Mouse (Mus musculus) left cerebral cortex, postnatal 10 days (tissue): ENCODE measurements around the gene Szrd1. TPM values are rescaled to one million over a fixed set of nuclear protein-coding genes. Genes with fewer than 3 reads are reported as not detected.
"Not testable (repeated sequence)": the region's sequence is repeated elsewhere in the genome, so short reads cannot be mapped to it uniquely, and the experiment has no call there.

ENCODE experiments used
- DNase-seq, 2 experiments: peaks; one replicate each; pipeline ENCODE4 v3.0.0; 2021 to 2022; ENCODE audit warnings: low spot score in 2 of 2, mixed read lengths in 1 of 2; ENCODE audit errors: extremely low spot score in 1 of 2
- intact Hi-C: fragments of 180-260 bp; cut with DNase I; formaldehyde crosslinking; loops from one replicate; pipeline ENCODE4 v1.15.1; 2025
- total RNA-seq, 2 experiments: library from RNA; stranded (reverse); gene quantifications; 2 replicates each; pipeline ENCODE4 v1.2.3; 2021

The Szrd1 gene
- total RNA-seq, 2 experiments from 2014 or later, result 43.0 to 45.3 TPM

DNA sequence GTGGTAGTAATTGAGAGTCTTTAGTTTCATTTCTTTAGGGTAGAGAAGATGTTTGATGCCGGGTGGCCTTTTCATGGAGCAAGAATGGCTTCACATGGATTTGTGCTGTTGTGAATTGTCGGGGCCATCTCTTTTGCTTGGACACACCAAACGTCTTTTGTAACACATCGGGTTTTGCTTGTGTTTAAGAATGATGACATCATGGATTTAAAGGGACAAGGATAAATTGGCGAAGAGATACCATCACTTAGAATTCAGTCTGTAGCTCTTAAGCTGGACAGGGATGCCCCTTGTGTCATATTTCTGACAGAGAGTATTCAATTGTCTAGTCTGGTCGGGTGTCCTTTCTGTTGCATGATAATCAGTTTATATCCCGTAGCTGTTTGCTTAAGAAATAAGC is 9.5 kb upstream of the Szrd1 start:
- intact Hi-C loops, result loop anchor here (5.0 kb wide), 2 partner anchors 53 to 123 kb away; no protein-coding TSS in a partner anchor
- DNase-seq, result no peak

DNA sequence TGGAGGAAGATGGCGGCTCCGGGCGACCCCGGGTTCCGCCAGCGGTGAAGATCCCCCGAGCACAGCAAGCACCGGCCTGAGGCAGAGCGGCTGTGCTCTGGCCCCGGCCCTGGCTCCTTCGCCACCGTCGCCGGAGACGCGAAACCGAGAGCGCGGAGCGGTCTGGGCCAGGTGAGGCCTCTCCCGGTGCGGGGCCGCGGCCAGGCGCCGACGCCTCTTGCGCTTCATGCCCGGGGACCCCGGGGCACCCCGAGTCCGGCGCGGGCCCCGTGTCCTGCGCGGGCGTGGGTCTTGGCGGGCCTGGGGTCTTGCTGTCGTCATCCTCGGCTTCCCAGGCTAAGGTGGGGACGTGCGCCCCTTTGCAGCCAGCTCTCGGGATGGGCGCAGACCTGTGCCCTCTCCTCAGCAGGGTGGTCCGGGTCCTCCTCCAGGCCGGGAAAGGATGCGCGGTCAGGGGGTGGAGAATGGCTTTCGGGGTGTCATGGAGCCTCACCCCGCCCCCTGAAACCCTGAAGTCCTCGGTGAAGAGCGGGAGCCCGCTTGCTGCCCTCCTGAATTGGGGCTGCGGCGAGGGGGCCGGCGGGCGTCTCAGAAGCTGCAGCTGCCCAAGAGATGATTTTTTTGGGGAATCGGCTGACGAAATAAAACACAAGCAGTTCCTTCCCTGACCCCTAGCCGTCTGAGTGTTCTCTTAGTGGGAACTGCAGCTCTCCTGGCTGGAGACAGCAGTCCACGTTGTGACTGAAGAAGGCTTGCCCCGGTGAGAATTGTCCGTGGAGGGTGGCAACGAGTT is 8.6 kb upstream of the Szrd1 start:
- intact Hi-C loops, result loop anchor here (5.0 kb wide), 2 partner anchors 54 to 124 kb away; no protein-coding TSS in a partner anchor
- DNase-seq, result peak in 1 of 2 experiments; percentile 70

DNA sequence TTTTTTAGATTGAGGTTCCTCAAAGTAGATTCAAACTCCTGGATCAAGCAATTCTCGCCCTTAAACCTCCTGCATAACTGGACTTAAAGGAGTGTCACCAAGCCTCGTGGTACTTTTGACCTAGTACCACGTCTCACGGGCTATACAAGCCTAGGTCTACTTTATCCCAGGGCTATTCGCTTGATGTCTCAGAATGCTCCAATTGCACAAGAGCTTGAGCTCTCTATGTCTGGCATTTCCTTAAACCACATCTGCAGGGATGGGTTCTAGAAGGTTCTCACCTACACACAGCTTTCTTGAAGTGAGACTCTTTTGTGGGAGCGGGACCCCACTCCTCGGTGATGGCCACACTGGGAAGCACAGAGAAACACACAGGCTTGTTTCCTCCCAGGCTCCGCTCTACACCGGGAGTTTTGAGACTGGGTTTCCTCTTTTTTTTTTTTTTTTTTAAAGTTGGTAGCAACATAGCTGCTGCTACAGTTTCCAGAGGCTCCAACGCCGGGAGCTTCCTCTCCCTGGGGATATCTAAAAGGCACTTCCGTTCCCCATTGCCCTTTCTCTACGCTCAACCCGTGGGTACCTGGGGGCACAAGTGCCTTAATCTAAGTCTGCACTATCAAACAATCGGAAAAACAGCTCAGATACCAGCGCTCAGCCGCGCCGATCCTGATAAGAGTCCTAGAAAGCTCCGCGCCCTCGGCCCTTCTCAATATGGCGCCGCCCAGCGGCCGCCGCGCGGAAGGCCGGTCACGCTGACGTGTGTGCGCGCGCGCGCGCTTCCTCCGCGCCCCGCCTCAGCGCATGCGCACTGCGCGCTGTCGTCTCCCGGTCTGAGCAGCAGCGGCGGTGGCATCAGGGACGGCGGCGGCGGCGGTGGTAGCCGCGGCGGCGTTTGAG is 7.8 kb upstream of the Szrd1 start, which contains the start of gene Fbxo42:
TSS of gene Fbxo42 (plus strand) at position 802 of the 897 bp plus-strand sequence.
- DNase-seq, result peak; percentile 89 to 94
- intact Hi-C loops, result loop anchor here (5.0 kb wide), 2 partner anchors 55 to 125 kb away; no protein-coding TSS in a partner anchor

DNA sequence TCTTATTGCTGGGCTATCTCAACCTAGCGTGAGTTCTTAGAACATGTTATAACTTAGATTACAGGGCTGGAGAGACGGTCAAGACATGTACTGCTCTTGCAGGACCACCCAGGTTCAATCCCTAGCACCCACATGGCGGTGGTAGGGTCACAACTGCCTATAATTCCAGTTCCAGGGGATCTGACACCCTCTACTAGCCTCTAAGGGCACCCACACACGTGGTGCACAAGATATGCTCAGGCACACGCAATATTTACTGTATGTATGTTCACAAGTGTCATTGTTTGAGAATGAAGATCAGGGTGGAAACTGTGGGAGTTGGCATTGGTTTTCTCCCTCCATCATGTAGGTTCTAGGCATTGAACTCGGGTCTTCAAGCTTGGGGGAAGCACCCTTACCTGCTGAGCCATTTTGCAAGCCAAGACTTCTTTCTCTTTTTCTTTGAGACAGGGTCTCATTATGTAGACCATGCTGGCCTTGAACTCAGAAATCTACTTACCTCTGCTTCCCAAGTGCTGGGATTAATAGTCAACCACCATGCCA is 7.0 kb upstream of the Szrd1 start:
- intact Hi-C loops, result loop anchor here (5.0 kb wide), 2 partner anchors 56 to 126 kb away; no protein-coding TSS in a partner anchor
- no peak for DNase-seq

DNA sequence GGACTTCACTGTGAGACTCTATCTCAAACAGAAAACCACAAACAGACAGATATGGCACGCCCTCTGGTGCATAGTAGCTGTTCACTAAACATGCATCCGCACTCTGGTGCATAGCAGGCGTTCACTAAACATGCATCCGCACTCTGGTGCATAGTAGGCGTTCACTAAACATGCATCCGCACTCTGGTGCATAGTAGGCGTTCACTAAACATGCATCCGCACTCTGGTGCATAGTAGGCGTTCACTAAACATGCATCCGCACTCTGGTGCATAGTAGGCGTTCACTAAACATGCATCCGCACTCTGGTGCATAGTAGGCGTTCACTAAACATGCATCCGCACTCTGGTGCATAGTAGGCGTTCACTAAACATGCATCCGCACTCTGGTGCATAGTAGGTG is 5.5 kb upstream of the Szrd1 start:
- intact Hi-C loops, result loop anchor here (5.0 kb wide), 2 partner anchors 57 to 127 kb away; no protein-coding TSS in a partner anchor
- not testable (repeated sequence) for DNase-seq

DNA sequence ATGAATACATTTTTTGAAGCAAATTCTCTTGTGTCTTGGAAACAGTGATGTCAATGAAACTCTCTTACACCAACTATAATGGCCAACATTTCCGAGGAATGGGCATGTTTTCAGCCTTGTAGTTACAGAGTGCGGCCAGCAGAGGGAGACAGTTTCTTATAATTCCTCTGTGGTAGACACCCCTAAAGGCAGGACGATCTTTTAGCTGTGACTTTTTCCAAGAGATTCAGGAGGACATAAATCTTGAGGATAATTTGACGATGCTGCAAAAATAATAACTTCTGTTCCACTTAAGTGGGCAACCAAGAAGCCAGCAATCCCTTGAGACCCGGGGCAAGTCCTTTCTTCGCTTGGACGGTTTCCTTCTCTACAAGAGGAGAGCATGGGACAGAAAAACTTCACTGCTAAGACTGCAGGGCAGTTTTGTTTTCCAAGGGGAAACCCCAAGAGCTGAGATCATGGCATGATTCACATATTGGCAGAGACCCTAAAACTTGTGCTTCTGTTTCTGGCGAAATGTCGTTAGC is 2.8 kb upstream of the Szrd1 start:
- peak; percentile 61 to 70 for DNase-seq
- intact Hi-C loops, result loop anchor here (5.0 kb wide), 1 partner anchor 220 kb away; no protein-coding TSS in a partner anchor

DNA sequence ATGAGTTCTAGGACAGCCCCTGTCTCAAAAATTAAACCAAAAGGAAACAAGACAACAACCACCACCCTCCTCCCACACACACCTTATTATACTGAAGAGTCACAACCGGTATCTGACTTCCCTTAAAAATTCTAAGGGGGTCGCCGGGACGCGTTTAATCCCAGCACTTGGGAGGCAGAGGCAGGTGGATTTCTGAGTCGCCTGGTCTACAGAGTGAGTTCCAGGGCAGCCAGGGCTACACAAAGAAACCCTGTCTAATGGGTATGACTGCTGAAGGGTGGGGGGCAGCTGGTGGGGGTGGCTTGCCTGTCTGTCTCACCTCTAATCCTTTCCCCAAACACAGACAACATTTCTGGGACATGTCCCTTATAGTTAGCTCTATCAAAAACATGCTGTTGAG is 1.4 kb upstream of the Szrd1 start:
- DNase-seq, result no peak
- intact Hi-C loops, result loop anchor here (5.0 kb wide), 1 partner anchor 221 kb away; no protein-coding TSS in a partner anchor

DNA sequence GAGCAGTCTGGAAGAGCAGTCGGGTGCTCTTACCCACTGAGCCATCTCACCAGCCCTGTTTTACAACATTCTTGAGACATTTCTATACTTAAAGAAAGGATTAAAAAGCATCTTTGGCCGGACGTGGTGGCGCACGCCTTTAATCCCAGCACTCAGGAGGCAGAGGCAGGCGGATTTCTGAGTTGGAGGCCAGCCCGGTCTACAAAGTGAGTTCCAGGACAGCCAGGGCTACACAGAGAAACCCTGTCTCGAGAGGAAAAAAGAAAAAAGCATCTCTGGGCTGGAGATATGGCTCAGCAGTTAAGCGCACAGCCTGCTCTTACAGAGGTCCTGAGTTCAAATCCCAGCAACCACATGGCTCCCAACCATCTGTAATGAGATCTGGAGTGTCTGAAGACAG is 779 bp upstream of the Szrd1 start:
- intact Hi-C loops, result loop anchor here (5.0 kb wide), 1 partner anchor 222 kb away; no protein-coding TSS in a partner anchor
- not testable (repeated sequence) for DNase-seq

DNA sequence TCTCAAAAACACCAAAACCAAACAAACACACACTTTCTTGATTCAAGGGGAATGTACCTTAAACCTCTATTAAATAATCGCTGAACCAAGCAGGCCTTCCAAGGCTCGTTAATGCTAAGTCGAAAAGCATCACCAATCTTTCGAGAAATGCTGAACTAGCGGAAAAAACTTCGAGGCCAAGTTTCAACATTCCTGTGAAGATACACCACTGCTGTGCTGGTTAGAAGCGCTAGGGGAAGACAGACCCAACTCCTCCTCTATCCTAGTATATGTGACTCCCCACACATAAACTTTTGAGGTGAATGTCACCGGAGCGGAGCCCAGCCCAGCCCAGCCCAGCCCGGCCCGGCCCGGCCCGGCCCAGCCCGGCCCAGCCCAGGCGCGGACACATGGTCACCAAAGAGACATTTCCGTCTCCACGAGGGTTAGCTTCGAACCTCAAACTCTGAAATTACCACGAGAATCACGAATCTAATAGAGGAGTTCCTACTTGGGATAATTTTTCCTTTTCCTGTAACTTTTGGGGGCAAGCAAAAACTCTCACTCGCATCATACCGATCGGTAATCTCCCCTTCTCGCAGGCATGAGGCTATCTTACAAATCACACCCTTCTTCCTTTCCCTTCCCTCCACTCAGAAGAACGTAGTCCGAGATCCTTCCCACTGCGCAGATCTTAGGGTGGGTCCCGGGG is 1.0 kb downstream of the Szrd1 start:
- DNase-seq, result no peak
- intact Hi-C loops, result no loop called here

DNA sequence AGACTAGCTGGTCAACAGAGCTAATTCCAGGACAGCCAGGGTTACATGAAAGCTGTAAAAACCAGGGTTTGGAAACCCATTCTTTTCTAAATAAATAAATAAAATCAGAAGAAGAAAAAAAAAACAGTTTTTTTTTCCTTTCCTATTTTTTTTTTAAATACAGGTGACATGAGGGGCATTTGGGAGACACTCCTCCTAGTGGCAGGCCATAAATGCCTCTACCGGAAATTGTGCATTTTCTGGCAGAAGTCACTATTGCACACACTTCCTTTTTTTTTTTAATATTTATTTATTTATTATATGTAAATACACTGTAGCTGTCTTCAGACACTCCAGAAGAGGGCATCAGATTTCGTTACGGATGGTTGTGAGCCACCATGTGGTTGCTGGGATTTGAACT is 1.8 kb downstream of the Szrd1 start:
- intact Hi-C loops, DNase-seq: not testable (repeated sequence)

DNA sequence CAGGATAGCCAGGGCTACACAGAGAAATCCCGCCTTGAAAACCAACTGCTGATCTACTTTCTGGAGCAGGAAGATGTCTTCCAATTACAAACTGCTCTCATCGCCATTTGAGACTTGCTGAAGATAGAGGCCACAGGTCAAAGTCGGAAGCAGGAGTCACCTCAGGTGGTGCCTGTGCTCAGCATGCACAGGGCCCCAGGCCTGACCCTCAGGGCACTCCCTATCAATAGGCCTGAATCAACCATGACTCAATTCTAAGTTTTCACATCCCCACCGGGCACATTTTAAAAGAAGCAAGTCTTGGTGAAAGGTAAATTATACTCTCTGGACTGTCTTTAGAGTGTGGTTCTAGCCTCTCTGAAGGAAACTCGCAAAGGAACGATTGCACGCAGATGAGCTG is 3.4 kb downstream of the Szrd1 start:
- no peak for DNase-seq
- intact Hi-C loops, result no loop called here

DNA sequence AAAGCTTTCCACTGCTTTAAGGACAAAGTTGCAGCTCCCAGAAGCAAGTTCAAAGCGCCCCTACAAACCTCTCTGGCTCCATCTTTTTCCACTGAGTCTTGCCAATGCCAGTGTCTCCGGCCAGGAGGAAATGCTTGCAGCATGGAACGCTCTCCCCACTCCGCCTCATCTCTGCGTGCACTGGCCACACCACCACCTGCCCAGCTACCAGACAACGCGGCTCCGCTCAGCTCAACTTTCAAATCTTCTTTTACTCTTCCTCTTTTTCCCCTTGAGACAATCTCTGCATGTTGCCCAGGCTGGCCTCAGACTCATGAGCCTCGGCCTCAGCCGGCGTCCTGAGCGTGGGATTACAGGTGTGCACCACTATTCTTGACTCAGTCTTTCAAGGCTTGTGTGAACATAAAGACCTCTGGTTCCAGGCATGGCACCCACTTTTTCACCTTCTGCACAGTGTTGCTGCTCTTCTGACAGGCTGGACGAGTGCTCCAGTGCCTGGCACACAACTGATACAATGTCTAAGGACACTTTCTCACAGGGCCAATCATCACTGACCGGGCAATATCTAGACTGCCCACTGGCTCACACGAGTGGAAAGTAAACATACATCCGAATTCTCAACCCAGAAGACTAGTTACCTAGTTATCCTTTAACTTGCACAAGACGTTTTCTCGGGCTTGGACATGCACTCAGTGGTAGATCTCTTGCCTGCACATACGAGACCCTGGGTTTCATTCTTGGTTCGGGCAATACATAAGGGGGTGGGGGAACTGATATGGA is 4.6 kb downstream of the Szrd1 start:
- intact Hi-C loops, result no loop called here
- no peak for DNase-seq

DNA sequence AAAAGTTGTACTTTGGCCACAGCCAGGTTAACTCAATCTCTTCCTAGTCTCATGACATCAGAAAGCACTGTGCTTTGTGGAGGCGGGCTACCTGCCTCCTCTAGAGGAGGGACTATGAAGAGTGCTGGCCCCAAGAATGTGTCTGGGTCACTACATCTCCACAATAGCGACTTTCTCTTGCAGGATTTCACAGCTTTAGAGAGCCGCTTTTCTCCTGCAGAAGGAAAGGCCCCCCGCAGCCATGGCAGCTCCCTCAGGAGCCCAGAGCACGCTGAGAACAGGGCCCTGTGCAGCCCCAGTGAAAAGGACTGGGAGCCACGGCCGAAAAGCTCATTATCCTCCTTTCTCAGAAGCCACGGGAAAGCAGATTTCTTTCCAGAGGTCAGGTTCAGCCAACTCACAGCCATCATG is 5.5 kb downstream of the Szrd1 start:
- intact Hi-C loops, result no loop called here
- no peak for DNase-seq

DNA sequence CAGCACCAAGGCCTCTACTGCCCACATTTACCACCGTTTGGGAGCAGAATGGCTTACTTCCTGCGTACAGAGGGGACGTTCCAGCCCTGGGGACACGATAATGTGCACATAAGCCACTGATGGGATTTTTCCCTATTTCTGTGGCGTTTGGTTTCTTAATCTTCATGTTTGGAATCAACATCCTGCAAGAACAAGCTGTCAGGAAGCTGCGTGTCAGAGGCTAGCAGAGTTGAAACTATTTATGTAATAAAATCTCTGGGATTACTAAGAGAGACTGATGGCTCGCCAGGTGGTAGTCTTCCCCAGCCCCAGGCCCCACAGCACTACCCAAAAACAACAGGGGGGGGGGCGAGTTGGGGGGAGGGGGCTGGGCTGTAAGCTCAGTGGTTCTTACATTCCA is 6.3 kb downstream of the Szrd1 start:
- intact Hi-C loops, result no loop called here
- DNase-seq, result no peak

DNA sequence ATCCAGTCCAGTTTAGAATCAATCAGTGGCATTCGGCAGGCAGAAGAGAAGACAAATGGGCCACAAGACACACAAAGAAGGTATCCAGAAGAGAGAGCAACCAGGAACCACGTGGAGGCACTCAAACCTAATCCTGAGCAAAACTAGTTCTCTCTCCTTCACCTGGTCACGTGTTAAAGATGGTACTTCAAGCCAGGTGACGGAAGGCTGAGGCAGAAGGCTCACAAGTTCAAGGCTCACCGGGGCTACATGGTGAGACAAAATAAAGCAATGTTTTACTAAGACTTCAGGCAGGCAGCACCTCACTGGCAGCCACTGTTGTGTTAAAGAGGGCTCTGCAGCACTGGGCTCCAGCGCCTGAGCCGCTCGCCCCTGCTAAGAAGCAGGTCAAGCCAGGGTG is 7.4 kb downstream of the Szrd1 start:
- intact Hi-C loops, result no loop called here
- DNase-seq, result no peak

DNA sequence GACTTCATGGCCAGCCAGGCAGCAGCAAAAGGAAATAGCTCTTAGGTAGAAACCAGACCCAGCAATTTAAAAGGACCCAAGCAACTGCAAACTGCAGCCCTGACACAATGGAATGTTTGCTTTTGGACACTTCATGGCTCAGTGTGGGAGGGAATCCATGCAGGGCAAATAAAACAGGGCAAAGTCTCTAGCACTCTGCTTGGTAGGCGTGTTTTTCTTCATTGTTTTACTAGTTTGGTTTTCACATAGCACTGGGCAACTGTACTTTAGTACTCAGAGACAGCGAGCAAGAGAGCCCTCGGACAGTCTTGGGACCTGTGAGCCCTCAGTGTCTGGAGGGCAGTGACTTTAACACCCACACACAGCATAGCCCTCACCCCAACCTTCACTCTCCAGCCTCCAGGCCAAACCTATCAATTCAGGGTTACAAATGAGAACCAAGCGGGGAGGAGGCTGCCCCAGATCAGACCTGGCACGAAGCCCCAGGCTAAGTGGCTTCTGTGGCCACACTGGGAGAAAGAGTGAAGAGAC is 8.0 kb downstream of the Szrd1 start:
- intact Hi-C loops, result no loop called here
- no peak for DNase-seq

DNA sequence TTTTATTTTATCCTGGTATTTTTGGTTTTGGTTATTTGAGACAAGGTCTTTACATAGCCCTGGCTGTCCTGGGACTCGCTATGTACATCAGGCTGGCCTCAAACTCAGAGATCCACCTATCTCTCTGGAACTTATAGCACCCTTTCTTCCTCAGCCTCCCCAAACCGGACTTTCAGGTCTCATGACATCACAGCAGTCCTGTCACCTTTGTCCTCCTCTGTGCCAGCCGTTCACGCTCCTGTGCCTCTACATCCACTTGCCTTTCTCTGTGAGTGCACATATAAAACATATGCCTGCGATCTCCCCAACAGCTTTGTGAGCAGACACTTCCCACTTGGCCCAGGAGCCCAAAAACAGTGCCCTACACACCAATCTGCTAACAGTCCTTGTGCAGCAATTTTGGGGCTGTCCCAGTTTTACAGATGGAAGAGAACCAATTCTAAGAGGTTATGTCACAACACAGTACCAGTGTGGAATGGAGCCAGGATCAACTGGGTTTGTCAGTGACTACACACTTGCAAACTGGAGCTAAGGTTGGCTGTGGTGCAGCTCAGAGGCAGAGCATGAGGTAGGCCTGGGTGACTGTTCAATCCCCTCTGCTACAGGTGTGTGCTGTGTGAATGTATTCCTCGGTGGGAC is 8.8 kb downstream of the Szrd1 start:
- intact Hi-C loops, result no loop called here

More for the DNA sequence above, 8.8 kb downstream of the Szrd1 start:
- DNase-seq, result no peak
